Mouse (Mus musculus) embryonic fibroblast, embryonic 13.5 days (primary cell): Measurements from ENCODE around the gene Defa21. TPM values are rescaled to one million over a fixed set of nuclear protein-coding genes. Genes with fewer than 3 reads are reported as not detected.
"Not testable (repeated sequence)": the region's sequence is repeated elsewhere in the genome, so short reads cannot be mapped to it uniquely, and the experiment has no call there.

ENCODE experiments used
- H3K27ac ChIP-seq: 2 replicates; pipeline ENCODE4 v1.5.1; 2012; ENCODE audit warnings: low read length, control low read depth, inconsistent platforms; ENCODE audit not compliant: insufficient read depth
- H3K4me1 ChIP-seq: 2 replicates; pipeline ENCODE4 v1.6.1; 2011; ENCODE audit warnings: low read length; ENCODE audit not compliant: control insufficient read depth, insufficient read depth
- H3K4me3 ChIP-seq: 2 replicates; pipeline ENCODE4 v1.5.1; 2011; ENCODE audit warnings: mild to moderate bottlenecking, control low read depth, low read length; ENCODE audit not compliant: insufficient read depth
- CTCF ChIP-seq: IDR thresholded peaks from 2 replicates; pipeline ENCODE4 v1.5.1; 2011; ENCODE audit warnings: mild to moderate bottlenecking, control low read depth, low read length, moderate library complexity, borderline replicate concordance; ENCODE audit not compliant: insufficient read depth
- POLR2A ChIP-seq: IDR thresholded peaks from 2 replicates; pipeline ENCODE4 v1.6.1; 2011; ENCODE audit warnings: low read depth, mild to moderate bottlenecking, control low read depth, low read length, moderate library complexity
- polyA plus RNA-seq: library from polyadenylated mRNA; stranded (reverse); fragments of >200 nt; gene quantifications from 2 replicates; pipeline ENCODE4 v1.2.4, GENCODE M21; 2011; ENCODE audit warnings: low read depth; ENCODE audit not compliant: missing spikeins, insufficient read length

The Defa21 gene
- polyA plus RNA-seq = not detected in 2 replicates

DNA sequence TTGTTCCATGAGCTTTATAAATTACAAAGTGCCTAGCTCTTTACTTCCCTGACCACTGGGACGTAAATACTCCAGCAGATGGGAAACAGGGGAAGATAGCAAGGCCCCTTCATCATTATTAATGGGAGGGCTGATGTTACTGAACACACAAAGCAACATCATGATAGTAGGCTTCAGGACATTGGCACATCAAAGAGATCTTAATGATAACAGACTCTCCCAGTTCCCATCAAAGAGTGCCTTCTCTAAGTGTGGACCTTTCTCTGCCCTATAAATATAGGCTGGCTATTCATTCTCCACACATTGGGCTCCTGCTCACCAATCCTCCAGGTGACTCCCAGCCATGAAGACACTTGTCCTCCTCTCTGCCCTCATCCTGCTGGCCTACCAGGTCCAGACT lies at the start of gene Defa21:
Gene Defa21, plus strand, starts transcription at position 301 of the 400 bp plus-strand sequence.
- H3K27ac ChIP-seq, H3K4me3 ChIP-seq, H3K4me1 ChIP-seq: not testable (repeated sequence)

DNA sequence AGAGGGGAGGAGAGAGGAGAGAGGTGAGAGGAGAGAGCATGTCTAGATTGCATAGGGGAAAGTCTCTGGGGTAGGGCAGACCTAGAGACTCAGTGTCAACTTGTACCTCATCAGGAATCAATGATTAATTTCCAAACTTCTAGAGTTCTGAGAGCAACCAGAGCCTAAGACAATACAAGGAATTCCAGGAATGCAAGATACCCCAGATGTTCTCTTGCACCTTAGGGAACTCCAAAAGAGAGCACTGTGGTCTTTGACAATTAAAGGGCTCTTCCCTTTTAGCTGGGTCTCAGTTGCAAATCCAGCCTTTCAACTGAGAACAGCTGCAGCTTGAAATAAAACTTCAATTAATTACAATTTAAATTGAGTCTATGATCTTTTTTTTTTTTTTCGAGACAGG lies 45.5 kb upstream of the Defa21 start:
- no peak for TF ChIP-seq POLR2A
- TF ChIP-seq CTCF = no peak
- no peak overlapping the region for H3K4me3 ChIP-seq
- H3K27ac ChIP-seq = no peak overlapping the region
- no peaks in the 10 kb centered on the region for H3K4me1 ChIP-seq

DNA sequence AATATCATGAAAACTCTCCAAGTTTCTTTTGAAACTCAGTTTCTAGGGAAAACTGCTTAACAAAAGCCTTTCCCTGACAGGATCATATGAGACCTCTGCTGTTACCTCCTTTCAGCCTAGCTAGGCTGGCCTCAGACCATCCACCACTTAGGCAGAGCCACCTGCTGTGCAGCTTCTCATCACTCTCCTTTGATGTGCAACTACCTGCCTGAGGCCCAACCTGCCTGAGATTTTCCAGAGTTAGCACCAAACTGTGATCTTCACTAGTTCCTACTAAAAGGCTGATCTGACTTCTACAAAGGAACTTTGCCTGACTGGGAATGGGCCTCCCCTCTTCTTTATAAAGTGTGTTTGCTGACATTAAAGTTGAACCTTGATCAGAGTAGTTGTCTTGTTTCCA lies 31.3 kb upstream of the Defa21 start:
- H3K4me3 ChIP-seq, H3K27ac ChIP-seq, H3K4me1 ChIP-seq: not testable (repeated sequence)

DNA sequence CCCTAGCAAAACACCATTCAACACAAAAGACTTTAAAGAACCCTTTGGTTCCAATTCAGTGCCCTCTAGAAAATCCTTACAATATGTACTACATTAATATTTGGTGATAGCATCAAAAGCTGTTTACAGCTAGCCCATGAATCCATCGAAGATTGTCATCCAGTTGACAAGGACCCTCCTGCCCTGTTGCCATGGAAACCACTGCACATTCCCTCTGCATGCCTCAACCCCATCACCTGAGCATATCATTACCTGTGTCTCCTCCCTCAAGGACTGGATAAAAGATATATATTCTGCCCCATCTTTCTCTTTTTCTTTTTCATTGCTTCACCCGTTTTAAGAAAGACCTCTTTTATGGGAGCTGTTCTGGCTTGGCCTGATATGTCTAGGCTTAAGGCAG lies 28.6 kb upstream of the Defa21 start:
- Histone ChIP-seq H3K4me3 (no peak overlapping the region), H3K4me1 (no peaks in the 10 kb centered on the region), H3K27ac (no peak overlapping the region)
- TF ChIP-seq CTCF = no peak

DNA sequence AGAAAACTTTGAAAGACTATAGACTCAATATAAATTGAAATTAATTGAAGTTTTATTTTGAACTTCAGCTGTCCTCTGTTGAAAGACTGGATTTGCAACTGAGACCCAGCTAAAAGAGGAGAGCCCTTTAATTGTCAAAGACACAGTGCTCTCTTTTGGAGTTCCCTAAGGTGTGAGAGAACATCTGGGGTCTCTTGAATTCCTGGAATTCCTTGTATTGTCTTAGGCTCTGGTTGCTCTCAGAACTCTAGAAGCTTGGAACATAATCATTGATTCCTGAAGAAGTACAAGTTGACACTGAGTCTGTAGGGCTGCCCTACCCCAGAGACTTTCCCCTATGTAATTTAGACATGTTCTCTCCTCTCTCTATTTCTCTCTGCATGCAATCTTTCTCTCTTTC lies 28.1 kb upstream of the Defa21 start:
- Histone ChIP-seq H3K27ac (no peak overlapping the region), H3K4me3 (no peak overlapping the region), H3K4me1 (no peaks in the 10 kb centered on the region)
- TF ChIP-seq CTCF (no peak), POLR2A (no peak)

DNA sequence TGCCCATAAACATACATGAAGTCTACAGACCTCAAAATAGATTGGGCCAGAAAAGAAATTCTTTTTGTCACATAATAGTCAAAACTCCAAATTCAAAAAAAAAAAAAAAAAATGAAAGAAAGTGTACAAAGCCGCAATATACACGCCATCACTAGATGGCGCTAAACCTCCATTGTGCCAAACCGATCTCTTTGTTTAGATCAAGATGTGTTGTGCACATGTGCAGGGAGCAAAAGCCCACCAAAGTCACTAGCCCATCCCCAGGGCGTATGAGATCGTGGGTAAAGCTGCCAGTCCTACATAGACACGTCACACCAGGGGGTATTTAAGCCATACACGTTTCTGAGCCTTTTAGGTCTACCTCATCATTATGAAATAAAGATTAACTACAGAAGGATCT lies 24.2 kb upstream of the Defa21 start:
- Histone ChIP-seq H3K4me1 (no peaks in the 10 kb centered on the region), H3K27ac (no peak overlapping the region), H3K4me3 (no peak overlapping the region)
- TF ChIP-seq CTCF = no peak
- TF ChIP-seq POLR2A = no peak

DNA sequence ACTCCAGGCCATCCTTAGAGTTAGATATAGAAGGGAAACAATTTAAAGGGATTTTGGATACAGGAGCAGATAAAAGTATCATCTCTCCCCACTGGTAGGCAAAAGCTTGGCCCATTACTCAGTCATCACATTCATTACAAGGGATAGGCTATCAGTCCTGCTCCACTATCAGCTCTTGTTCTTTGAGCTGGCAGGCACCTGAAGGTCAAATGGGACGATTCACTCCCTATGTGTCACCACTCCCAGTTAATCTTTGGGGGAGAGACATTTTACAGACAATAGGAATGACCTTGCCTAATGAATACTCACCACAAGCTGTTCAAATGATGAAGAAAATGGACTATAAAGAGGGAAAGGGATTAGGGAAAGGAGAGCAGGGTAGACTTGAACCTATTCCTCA lies 18.5 kb upstream of the Defa21 start:
- Histone ChIP-seq H3K4me3 (no peak overlapping the region), H3K4me1 (no peaks in the 10 kb centered on the region), H3K27ac (no peak overlapping the region)
- no peak for TF ChIP-seq POLR2A
- TF ChIP-seq CTCF = no peak

DNA sequence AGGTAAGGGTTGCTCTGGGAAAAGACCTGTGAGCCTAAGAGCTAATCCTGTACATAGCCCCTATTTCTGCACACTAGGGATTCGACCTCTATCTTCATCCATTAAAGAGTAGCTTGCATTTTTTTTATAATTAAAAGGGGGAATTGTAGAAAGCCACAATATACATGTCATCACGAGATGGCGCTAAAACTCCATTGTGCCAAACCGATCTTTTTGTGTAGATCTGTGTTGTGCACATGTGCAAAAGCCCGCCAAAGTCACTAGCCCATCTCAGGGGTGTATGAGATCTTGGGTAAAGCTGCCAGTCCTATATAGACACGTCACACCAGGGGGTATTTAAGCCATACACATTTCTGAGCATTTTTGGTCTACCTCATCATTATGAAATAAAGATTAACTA lies 16.8 kb upstream of the Defa21 start:
- H3K4me3 ChIP-seq, H3K4me1 ChIP-seq, H3K27ac ChIP-seq: not testable (repeated sequence)

DNA sequence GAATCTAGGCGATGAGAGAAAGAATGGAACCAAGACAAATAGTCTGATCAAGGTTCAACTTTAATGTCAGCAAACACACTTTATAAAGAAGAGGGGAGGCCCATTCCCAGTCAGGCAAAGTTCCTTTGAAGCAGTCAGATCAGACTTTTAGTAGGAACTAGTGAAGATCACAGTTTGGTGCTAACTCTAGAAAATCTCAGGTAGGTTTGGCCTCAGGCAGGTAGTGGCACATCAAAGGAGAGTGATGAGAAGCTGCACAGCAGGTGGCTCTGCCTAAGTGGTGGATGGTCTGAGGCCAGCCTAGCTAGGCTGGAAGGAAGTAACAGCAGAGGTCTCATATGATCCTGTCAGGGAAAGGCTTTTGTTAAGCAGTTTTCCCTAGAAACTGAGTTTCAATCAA lies 14.8 kb upstream of the Defa21 start:
- H3K27ac ChIP-seq, H3K4me1 ChIP-seq, H3K4me3 ChIP-seq: not testable (repeated sequence)

DNA sequence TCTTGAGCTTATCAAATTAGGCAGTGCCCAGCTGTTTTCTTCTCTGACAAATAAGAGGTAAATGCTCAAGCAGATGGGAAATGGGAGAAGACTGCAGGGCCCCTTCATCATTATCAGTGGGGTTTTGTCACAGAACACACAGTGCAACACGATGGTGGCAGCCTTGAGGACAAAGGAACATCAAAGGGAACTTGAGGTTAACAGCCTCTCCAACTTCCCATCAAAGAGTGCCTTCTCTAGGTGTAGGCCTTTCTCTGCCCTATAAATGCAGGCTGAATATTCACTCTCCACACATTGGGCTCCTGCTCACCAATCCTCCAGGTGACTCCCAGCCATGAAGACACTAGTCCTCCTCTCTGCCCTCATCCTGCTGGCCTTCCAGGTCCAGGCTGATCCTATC lies 29.4 kb downstream of the Defa21 start, which contains the start of gene Defa23:
Gene Defa23, plus strand, starts transcription at position 301 of the 400 bp plus-strand sequence.
- H3K27ac ChIP-seq, H3K4me3 ChIP-seq: not testable (repeated sequence)

DNA sequence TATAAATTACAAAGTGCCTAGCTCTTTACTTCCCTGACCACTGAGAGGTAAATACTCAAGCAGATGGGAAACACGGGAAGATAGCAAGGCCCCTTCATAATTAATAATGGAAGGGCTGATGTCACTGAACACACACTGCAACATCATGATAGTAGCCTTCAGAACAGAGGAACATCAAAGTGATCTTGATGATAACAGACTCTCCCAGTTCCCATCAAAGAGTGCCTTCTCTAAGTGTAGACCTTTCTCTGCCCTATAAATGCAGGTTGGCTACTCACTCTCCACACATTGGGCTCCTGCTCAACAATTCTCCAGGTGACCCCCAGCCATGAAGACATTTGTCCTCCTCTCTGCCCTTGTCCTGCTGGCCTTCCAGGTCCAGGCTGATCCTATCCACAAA lies 39.4 kb downstream of the Defa21 start, which contains the start of gene Defa35:
Gene Defa35, plus strand, starts transcription at position 301 of the 400 bp plus-strand sequence.
- H3K27ac ChIP-seq, H3K4me1 ChIP-seq, H3K4me3 ChIP-seq: not testable (repeated sequence)

More for the DNA sequence above, 29.4 kb downstream of the Defa21 start, which contains the start of gene Defa23:
- not testable (repeated sequence) for H3K4me1 ChIP-seq

Other genes starting within 250 kb of the Defa21 start
- not detected in 2 replicates for gene Defb33, start 132.9 kb upstream of the Defa21 start, polyA plus RNA-seq
- not detected in 2 replicates for gene Gm15056, start 122.9 kb upstream of the Defa21 start, polyA plus RNA-seq
- not detected in 2 replicates for gene Gm6040, start 103.5 kb upstream of the Defa21 start, polyA plus RNA-seq
- not detected in 2 replicates for gene AY761185, start 80.8 kb upstream of the Defa21 start, polyA plus RNA-seq
- not detected in 2 replicates for gene Defa23, start 29.5 kb downstream of the Defa21 start, polyA plus RNA-seq
- not detected in 2 replicates for gene Defa35, start 39.5 kb downstream of the Defa21 start, polyA plus RNA-seq
- gene Defa25, start 58.9 kb downstream of the Defa21 start, polyA plus RNA-seq = not detected in 2 replicates
- not detected in 2 replicates for gene Gm14851, start 70.5 kb downstream of the Defa21 start, polyA plus RNA-seq
- gene Defa30, start 109.1 kb downstream of the Defa21 start, polyA plus RNA-seq = not detected in 2 replicates
- not detected in 2 replicates for gene Defa22, start 136.7 kb downstream of the Defa21 start, polyA plus RNA-seq
- not detected in 2 replicates for gene Defa31, start 166.1 kb downstream of the Defa21 start, polyA plus RNA-seq
- not detected in 2 replicates for gene Gm15293, start 176.0 kb downstream of the Defa21 start, polyA plus RNA-seq
- not detected in 2 replicates for gene Gm15292, start 224.2 kb downstream of the Defa21 start, polyA plus RNA-seq